Mouse (Mus musculus): Measurements from ENCODE around the gene Pitpnc1.

The Pitpnc1 gene

DNA sequence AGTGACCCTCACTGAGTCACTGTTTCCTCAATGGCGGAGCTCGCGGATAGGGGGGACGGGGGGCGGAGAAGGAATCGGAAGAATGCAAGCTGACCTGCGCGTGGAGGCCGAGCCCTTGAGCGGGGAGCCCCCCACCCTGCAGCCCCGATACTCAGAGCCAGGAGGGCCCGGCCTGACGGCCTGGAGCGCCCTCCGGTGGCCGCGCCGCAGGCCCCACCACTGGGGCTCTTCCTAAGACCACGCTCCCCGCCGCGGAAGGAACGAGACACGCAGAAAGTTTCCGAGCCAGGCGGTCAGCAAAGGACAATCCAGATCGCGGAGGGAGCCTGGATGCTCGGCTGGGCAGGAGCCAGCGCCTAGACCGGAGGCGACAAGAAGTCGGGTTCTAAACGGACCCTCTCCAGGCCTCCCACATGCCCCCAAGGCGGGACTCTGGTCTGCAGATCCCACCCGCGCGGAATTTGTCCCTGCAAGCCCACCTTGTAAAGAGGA is 1.4 kb downstream of the Pitpnc1 start:
- in situ Hi-C loops (cut with MboI, MseI), result loop anchor here (25.0 kb wide), 1 partner anchor 743 kb away; no protein-coding TSS in a partner anchor

DNA sequence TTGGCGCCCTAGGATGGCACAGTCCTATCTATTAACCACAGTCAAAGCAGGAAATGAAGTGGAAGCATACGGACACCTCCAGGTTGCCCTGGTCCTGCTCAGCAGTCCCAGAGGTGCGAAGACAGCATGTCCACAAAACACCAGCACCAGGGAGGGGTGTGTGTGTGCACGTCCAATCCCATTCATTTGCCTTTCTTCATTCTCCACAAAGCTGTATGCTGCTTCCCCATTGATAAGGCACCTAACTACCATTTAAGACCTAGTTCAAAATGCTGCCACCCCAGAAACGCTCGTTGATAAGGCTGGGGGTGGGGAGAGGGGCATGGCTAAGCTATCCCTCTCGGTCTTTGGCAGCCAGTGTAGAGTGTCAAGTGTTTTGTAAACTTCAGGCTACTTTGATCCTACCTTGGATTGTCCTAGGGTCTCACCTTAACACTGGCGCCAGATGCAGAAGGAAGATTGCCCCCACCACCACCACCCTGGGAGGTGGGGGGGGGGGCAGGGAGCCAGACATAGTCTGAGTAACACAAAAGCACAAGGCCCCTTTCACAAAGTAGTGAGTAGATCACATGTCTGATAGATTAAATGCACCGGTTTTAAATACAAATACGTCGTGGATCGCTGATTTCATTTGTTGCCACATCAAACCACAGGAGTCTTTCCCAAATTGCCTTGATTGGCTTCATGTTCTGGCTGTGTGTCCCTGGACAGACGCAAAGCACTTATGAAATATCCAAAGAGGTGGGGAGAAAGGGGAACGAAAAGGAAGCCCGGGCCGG is 2.1 kb downstream of the Pitpnc1 start:
- in situ Hi-C loops (cut with MboI, MseI), result loop anchor here (25.0 kb wide), 1 partner anchor 744 kb away; no protein-coding TSS in a partner anchor

DNA sequence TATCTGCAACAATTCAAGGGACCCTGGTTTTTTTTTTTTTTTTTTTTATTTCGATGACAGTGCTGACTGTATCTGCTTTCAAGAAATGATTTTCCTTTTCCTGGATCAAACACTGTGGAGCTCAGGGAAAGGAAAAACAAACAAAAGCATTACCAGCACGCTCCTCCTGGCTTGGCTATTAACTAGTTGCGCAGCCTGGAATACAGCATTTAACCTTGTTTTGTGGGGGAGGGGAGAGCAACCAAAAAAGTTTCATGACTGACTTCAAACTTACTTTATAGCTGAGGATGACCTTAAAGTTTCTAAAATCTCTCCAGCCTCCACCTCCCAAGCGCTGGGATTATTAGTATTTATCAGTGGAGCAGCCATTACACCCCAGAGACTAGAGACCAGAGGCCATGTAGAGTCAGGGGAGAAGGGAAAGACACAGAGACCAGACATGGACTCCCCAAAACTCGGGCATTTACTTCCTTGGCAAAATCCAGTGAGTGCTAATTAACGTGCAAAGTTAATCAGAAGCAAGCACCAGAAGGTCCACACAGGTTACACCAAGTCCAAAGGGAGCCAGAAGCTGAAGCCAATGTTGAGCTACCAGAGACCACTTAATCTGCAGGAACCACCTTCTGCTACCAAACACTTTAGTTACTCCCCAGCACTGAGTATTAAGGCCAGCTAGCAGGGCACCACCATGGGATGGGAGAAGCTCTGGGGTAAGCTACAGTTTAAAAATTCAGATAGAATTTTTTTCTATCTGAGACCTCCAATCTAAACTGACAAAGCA is 3.7 kb downstream of the Pitpnc1 start:
- in situ Hi-C loops (cut with MboI, MseI), result loop anchor here (25.0 kb wide), 1 partner anchor 746 kb away; no protein-coding TSS in a partner anchor

DNA sequence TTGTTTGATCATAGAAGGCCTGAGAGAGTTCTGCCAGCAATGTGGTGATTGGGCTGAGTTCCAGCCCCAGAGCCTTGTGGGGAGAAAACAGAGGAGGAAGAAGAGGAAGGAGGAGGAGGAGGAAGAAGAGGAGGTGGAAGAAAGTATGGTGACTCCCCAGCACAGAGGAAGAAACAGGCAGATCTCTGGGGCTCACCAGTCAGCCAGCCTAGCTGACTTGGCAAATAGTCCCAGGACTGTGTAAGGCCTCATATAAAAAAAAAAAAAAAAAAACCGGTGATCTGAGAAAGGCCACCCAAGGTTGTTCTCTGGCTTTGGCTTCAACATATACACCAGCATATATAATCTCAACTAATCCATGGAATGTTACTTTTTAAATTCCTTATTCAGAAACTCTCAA is 4.5 kb downstream of the Pitpnc1 start:
- in situ Hi-C loops (cut with MboI, MseI), result loop anchor here (25.0 kb wide), 1 partner anchor 746 kb away; no protein-coding TSS in a partner anchor

DNA sequence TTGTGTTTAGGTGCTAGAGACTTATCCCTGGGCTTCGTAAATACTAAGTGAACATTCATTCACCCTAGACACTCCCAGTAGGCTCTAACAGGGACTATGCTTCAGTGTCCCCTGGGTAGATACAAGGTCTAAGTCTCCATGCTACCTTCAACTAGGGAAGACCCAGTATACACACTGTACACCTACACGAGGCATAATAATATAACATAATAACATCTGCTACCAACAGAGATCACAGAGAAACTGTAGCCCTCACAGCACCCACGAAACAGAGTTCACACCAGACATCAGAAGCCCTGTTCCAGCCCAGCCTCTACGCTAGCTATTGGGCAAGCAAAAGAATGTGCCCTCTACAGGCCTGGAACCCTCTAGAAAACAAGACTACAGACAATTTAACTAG is 5.5 kb downstream of the Pitpnc1 start:
- in situ Hi-C loops (cut with MboI, MseI), result loop anchor here (25.0 kb wide), 1 partner anchor 747 kb away; no protein-coding TSS in a partner anchor

DNA sequence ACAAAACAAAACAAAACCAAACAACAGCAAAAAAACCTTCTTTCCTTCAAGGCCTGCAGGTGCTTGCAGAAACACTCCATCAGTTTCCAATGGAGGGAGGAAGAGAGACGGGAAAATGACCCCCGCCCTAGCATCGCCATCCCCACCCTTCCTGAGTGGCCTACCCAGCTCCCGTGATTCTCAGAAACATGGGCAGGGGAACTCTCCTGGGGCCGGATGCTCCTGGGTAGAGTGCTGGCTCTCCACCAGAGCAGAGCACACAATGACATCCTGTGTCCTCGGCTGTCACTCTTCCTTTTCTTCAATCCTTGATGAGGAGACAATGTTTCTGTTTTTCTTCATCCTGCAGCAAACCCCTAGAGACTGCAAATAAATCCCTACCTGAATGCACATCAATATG is 6.4 kb downstream of the Pitpnc1 start:
- in situ Hi-C loops (cut with MboI, MseI), result loop anchor here (25.0 kb wide), 1 partner anchor 748 kb away; no protein-coding TSS in a partner anchor

DNA sequence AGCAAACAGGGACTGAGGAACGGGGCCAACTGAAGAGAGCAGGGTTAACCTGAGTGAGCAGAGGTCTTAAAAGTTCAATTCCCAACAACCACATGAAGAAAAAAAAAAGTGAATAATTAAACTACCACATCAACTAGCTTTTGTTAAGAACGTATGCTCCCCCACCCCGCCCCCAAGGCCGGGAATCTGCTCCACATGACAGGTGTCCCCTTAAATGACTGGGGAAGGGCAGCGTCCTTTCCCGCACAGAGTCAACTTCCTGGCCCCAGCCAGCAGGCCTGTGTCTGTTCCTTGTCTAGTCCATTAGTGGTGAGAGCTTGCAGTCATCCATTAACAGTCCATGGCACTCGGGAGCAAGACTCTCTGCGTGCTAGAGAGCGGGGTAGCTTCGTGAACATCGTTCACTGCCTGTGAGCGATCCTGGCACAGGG is 7.2 kb downstream of the Pitpnc1 start:
- in situ Hi-C loops (cut with MboI, MseI), result loop anchor here (25.0 kb wide), 1 partner anchor 749 kb away; no protein-coding TSS in a partner anchor

DNA sequence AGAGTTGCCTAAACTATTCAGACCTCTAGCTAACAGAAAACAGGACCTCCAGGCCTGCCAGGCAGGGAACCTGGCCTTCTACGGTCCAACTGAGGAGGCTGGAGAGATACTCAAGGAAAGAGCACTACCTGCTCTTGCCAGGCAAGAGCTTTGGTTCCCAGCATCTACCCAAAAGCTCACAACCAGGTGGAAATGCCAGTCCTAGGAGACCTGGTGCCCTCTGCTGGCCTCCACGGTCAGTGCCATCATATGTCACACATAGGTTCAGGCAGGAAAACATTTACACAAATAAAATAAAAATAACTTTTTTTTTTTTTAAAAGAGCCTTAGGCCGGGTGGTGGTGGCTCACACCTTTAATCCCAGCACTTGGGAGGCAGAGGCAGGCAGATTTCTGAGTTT is 8.0 kb downstream of the Pitpnc1 start:
- in situ Hi-C loops (cut with MboI, MseI), result loop anchor here (25.0 kb wide), 1 partner anchor 750 kb away; no protein-coding TSS in a partner anchor

DNA sequence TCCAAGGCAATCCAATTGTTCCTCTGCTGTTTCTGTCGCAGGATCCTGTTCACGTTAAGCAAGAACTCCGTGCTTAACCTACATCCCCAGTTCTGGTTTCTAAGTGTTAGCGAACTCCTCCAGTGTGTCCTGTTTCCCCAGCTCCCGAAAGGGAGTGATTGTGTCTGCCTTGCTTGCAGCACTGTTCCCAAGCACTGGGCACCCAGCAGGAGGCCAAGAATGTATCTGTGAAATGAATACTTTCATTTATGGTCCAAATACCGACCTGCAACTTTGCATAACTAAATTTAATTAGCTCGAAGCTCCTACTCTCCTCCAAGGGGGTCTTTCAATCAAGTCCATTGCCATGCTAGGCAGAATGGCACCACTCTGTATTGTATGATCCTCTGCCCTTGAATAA is 10.7 kb downstream of the Pitpnc1 start:
- in situ Hi-C loops (cut with MboI, MseI), result loop anchor here (25.0 kb wide), 1 partner anchor 752 kb away; no protein-coding TSS in a partner anchor

DNA sequence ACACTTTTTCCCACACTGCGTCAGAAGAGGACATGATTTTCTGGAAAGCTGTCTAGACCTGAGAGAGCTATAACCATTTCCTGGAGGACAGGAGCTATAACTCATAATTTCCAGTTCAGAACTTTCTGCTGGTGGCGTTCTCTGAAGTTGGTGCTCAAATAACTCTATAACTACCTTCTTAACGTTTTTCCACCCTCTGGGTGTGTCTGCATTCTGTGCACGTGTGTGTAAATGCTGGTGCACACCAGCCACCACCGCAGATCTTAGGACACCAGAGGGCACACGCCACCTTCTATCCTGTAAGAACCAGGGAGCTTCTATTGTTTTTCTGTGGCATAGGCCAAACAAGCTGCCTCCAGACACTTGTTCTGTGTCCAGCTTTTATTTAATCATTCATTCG is 11.5 kb downstream of the Pitpnc1 start:
- in situ Hi-C loops (cut with MboI, MseI), result loop anchor here (25.0 kb wide), 1 partner anchor 753 kb away; no protein-coding TSS in a partner anchor

DNA sequence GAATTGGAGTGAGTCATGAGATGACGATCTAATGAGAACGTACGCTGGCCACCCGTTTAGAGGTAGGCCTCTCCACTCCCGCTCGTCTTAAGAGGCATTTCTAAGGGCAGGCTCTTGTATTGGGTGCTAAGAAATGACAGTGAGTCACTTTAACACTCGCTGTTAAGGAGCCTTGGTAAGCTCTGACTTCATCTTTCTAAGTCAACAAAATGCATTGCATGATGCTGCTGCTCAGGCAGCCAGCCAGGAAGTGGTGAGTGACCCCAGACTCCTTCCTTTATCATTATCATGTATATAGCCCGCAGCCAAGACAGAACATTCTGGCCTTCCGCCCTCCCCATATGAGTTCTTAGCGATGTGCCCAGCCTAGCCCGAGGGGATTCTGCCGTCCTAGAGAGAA is 12.2 kb downstream of the Pitpnc1 start:
- in situ Hi-C loops (cut with MboI, MseI), result loop anchor here (25.0 kb wide), 1 partner anchor 754 kb away; no protein-coding TSS in a partner anchor

DNA sequence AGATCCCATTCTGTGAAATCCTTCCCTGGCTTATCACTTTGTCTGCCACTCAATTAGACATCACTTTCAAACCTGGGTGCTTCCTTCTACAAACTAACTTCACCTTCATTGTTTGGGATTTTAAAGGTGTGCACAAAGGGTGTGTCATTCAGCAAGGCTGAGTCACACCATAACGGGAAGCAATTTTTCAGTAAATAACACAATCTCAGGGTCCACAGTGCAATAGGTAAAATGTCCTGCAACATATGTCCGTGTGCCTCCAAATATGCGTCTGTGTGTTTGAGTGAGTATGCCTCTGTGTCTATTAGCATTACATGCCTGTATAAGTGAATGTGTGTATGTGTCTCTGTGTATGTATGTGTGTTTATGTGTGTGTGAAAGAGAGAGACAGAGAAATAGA is 13.2 kb downstream of the Pitpnc1 start:
- in situ Hi-C loops (cut with MboI, MseI), result loop anchor here (25.0 kb wide), 1 partner anchor 755 kb away; no protein-coding TSS in a partner anchor

DNA sequence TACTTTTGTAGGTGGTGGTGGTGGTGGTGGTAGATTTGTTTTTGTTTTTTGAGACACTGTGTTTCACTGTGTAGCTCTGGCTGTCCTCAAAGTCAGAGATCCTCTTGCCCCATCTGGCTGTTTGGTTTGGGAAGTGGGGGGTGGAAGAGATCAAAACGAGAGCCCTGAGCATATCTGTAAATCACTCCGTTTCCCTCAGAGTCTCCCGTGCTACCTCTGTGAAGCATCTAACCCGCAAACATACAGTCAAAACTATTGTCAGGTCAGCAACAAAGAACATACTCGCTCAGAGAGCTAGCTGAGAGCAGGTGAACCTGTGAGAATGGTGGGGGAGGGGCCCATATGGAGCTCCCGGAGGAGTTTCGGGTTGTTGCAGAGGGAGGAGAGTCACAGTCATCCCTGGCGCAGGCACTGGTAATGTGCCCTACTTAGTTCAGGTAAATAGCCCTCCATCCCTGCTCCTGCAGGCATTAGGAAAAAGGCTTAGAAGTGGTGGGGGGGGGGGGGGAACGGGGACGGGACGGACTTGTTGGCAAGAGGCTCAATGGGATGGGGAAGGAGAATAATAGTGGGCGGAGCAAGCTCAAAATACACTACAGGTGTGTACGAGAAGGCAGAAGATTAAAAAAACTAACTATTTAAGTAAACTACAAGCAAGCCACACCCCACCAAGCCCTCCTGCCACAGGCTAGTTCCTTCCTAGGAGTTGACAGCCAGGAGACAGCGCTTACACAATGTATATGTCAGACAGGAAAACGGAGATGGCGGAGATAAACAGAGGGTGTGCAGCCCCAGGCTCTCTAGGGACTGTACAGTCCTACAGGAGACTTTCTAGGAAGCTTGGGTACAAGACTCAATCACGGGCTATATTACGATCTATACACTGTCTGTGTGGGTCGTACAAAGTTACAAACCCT is 15.7 kb downstream of the Pitpnc1 start:
- in situ Hi-C loops (cut with MboI, MseI), result loop anchor here (25.0 kb wide), 1 partner anchor 757 kb away; no protein-coding TSS in a partner anchor

DNA sequence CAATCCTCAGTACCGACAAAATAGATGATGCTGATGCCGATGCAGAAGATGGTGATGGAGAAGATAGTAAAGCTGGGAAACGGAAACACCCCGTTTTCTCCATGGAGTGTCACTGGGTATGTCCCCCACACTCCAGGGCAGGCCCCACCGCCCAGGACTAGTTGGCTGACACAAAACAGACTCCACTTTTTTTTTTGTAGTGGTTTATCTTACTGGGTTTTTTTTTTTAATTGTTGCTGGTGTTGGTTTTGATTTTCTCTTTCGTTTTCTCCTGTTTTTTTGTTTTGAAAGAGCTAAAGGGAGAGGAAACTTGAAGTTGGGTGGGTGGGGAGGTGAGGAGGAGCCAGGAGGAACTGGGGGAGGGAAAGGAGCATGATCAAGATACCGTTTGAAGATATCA is 18.4 kb downstream of the Pitpnc1 start:
- in situ Hi-C loops (cut with MboI, MseI), result loop anchor here (25.0 kb wide), 1 partner anchor 760 kb away; no protein-coding TSS in a partner anchor

DNA sequence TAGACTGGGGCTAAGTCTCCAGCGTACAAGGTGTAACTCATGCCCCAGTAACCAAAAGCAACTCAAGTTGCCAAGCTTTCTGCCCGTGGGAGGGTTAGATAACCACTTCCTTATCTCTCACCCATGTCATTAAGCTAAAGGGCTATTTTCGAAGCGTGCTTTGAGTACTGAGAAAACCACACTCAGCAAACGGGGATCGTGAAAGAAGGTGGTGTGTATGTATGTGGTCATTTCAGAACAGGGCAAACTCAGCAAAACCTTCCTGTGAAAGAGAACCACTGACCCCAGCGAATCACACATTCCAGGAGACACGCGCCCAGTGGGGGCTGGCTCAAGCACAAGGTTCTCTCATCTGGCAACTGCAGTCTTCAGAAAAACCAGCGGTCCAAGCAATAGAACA is 19.4 kb downstream of the Pitpnc1 start:
- in situ Hi-C loops (cut with MboI, MseI), result loop anchor here (25.0 kb wide), 1 partner anchor 761 kb away; no protein-coding TSS in a partner anchor

DNA sequence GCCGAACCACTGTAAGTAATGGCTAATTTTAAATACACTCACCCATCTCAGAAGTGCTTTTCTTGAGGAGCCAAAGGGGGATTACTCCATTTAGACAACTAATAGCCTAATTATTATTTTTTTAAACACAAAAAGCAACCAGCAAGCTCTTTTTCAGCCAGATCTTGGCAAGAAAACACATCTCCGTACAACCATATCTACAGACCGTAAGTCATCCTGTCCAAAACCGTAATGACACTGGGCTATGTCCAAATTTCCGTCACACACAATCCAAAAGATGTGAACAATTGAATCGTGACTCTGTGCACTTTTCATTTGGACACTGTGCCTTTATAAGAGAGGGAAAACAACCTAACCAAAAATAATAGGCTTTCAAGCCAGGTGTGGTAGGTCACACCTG is 20.4 kb downstream of the Pitpnc1 start:
- in situ Hi-C loops (cut with MboI, MseI), result loop anchor here (25.0 kb wide), 1 partner anchor 762 kb away; no protein-coding TSS in a partner anchor

DNA sequence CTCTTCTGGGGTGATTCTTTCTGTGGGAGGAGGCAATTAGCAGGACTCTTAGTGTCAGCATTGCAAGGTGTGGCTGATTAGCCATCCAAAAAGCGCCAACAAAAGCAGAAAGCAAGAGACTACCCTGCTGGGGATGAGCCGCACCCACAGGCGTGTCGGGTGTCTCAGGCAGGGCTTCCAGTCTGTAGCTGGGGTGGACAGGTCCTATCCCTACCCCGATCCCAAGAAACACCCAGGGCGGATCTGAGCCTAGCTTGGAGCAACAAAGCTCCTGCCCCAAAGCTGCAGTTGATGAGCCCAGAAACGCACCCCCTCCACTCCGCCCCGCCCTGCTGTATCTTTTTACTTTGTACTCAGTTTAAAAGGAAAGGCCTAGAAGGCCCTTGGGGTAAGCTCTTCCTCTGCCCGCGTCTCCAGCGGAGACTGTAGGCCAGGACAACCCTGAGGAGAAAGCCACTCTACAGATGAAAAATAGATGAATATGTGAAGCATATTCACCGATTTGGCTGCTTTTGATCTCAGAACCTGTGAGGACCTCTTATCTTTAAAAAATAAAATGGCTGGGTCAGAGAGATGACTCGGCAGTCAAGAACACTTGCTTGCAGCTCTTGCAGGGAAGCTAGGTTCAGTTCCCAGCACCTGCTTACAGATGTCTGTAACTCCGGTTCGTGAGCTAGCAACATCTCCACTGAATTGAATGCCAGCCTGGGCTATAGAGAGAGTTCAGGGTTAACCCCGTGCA is 21.2 kb downstream of the Pitpnc1 start:
- in situ Hi-C loops (cut with MboI, MseI), result no loop called here

DNA sequence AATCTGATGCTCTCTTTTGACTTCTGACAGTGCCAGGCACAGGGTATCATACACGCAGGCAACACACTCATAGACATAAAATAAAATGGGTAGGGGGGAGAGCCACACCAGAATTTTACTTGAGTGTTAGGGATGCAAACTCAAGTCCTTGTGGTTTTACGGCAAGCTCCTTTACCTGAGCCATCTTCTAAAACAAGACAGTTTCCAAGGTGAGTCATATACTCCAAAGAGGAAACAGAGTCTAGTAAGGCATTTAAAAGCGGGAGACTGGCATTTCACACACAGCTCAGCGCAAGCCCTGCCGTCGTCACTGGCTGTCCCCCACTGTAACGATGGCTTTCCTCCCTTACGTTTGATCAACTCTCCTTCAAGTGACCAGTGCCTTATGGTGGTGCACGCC is 22.6 kb downstream of the Pitpnc1 start:
- in situ Hi-C loops (cut with MboI, MseI), result no loop called here

DNA sequence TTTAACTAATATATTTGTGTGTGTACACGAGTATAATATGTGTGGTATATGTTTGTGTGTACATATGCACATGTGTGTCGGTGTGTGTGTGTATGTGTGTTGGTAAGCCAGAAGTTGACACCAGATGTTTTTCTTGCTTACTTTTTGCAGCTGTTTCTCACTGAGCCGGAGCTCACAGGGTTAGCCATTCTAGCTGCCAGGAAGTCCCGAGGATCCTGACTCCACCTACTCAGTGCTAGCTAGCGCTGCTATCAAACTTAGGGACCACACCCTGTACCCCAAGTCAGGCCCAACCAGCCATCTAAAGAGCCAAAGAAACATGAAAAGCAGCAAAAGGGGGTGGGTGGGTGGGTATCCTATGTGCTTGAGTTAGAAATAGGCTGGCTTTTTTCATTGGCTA is 23.1 kb downstream of the Pitpnc1 start:
- in situ Hi-C loops (cut with MboI, MseI), result no loop called here

DNA sequence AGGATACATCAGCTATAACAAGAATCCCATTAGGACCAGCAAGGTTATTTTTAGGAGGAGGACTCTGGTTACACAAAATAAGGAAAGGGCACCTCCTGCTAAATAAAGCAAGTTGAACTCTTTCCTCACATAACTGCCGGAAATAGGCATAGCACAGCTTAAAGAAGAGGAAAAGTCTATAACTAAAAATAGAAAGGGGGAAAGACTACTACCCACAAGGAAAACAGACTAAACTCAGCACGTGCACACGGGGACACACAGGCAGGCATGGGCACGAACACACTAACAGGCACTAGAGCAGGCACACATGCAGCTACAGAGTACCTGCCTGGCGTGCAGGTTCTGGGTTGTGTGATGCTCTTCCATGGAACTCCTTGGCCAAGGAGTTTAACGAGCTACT is 23.8 kb downstream of the Pitpnc1 start:
- in situ Hi-C loops (cut with MboI, MseI), result no loop called here
